ENCODE assay signal across 9 mouse cellular contexts in the genomic region with DNA sequence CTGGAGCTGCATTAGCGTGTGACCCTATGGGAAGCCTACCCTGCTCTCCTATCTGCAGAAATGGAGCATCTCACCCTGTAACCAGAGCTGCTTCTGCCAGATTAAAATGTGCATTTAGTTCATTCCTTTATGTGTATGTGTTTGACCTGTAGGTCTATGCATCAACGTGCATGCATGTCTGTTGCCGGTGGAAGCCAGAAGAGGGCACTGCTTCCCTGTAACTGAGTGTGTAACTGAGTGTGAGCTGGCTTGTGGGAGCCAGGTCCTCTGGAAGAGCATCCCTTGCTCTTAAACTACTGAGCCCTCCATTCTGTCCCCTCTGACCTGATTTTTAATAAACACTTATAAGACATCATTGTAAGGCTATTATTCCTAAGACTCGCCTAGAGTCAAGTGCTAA.
A peak's percentile ranks its signal among the peaks of the same experiment; 100 is the strongest.
DNase-seq lines count a peak whose midpoint lies in the region; ATAC-seq and TF ChIP-seq lines count a peak whose summit lies in the region.
"Had no signal": no experiment of that assay in that cellular context is flagged by ENCODE, and none has a peak within 500 bp of the region (broad histone marks: within the 10 kb centered on the region; RNA-seq: fewer than 3 reads in every experiment).

No protein-coding gene starts in this region.

- no peak for TF ChIP-seq CTCF in thymus, adult 2 months (IDR thresholded peaks at IDR 0.05; ENCODE audit: borderline replicate concordance, control insufficient read depth, extremely low read depth, insufficient read depth, low read length, poor library complexity)

- H3K9ac ChIP-seq in heart, embryonic 11.5 days (ENCODE audit: low read depth, low read length) = no peak overlapping the region
- H3K9ac ChIP-seq in forebrain, embryonic 13.5 days = no peak overlapping the region
- H3K9ac ChIP-seq in hindbrain, embryonic 13.5 days = no peak overlapping the region
- H3K9ac ChIP-seq: stomach, embryonic 15.5 days had no signal

- H3K4me3 ChIP-seq in heart, embryonic 11.5 days (ENCODE audit: low read depth, low read length) = no peak overlapping the region
- H3K4me3 ChIP-seq in forebrain, embryonic 13.5 days = no peak overlapping the region
- H3K4me3 ChIP-seq in hindbrain, embryonic 13.5 days = no peak overlapping the region
- H3K4me3 ChIP-seq in thymus, adult 2 months (ENCODE audit: control insufficient read depth, insufficient read depth, low read length) = no peak overlapping the region
- H3K4me3 ChIP-seq: stomach, embryonic 15.5 days had no signal

- H3K4me2 ChIP-seq in heart, embryonic 11.5 days = no peak overlapping the region
- no peak overlapping the region for H3K4me2 ChIP-seq in forebrain, embryonic 13.5 days
- no peak overlapping the region for H3K4me2 ChIP-seq in hindbrain, embryonic 13.5 days
- H3K4me2 ChIP-seq: stomach, embryonic 15.5 days had no signal

- H3K27me3 ChIP-seq in heart, embryonic 11.5 days (ENCODE audit: control insufficient read depth, insufficient read depth, low read length) = no peaks in the 10 kb centered on the region
- H3K27me3 ChIP-seq in forebrain, embryonic 13.5 days = no peaks in the 10 kb centered on the region
- no peaks in the 10 kb centered on the region for H3K27me3 ChIP-seq in hindbrain, embryonic 13.5 days
- no peaks in the 10 kb centered on the region for H3K27me3 ChIP-seq in thymus, adult 2 months (ENCODE audit: control insufficient read depth, insufficient read depth, low read length)
- H3K27me3 ChIP-seq: stomach, embryonic 15.5 days had no signal

- DNase-seq in heart, adult 11 months = peak; percentile 86
- peak; percentile 14 for DNase-seq in c-Kit-positive CD71-negative TER-119-negative erythroid progenitor cells, embryonic 14.5 days (ENCODE audit: low read depth)
- DNase-seq in left cerebral cortex, adult 11 months (ENCODE audit: low spot score) = peak; percentile 55
- peak; percentile 37 for DNase-seq in thymus, adult 2 months

- H3K4me1 ChIP-seq in heart, embryonic 11.5 days (ENCODE audit: control insufficient read depth, insufficient read depth, low read length) = 0 out of 2 replicates have a peak, but pooled peaks cover 5% of the 10 kb centered on the region
- peaks cover 4% of the 10 kb centered on the region; the same call in 1 of the 2 replicates for H3K4me1 ChIP-seq in forebrain, embryonic 13.5 days
- H3K4me1 ChIP-seq in hindbrain, embryonic 13.5 days (replicated peaks) = peaks cover 4% of the 10 kb centered on the region
- no peaks in the 10 kb centered on the region for H3K4me1 ChIP-seq in thymus, adult 2 months (replicated peaks; ENCODE audit: control insufficient read depth, insufficient read depth, low read length)
- H3K4me1 ChIP-seq: stomach, embryonic 15.5 days had no signal

- no peak overlapping the region for H3K27ac ChIP-seq in heart, embryonic 11.5 days (ENCODE audit: low read depth, low read length)
- H3K27ac ChIP-seq in forebrain, embryonic 13.5 days = no peak overlapping the region
- no peak overlapping the region for H3K27ac ChIP-seq in hindbrain, embryonic 13.5 days
- H3K27ac ChIP-seq in thymus, adult 2 months (ENCODE audit: control insufficient read depth, insufficient read depth, low read length) = no peak overlapping the region
- H3K27ac ChIP-seq: stomach, embryonic 15.5 days had no signal

- no peak; the same call in 1 of the 2 replicates for ATAC-seq in heart, embryonic 11.5 days (replicated peaks; ENCODE audit: insufficient number of reproducible peaks, low FRiP score, low TSS enrichment)
- peak; percentile 91 for ATAC-seq in forebrain, embryonic 13.5 days
- ATAC-seq in hindbrain, embryonic 13.5 days (ENCODE audit: low FRiP score) = 0 out of 2 replicates have a peak, but pooled peaks have one; percentile 65
- ATAC-seq in megakaryocyte progenitor cell, adult 5-6 weeks (replicated peaks; ENCODE audit: poor library complexity) = peak; percentile 88

- WGBS in heart, embryonic 11.5 days (ENCODE audit: insufficient replicate concordance) = 47% methylated on average over 4 of the region's 4 CpGs
- WGBS in forebrain, embryonic 13.5 days = 62% methylated on average over 4 of the region's 4 CpGs
- 63% methylated on average over 4 of the region's 4 CpGs for WGBS in hindbrain, embryonic 13.5 days
- 50% methylated on average over 4 of the region's 4 CpGs for whole genome bisulfite sequencing in thymus, adult 2 months

- TF ChIP-seq POLR2A in thymus, adult 2 months (IDR thresholded peaks at IDR 0.05; ENCODE audit: control insufficient read depth, extremely low read depth, insufficient read depth, low read length, poor library complexity) = no peak

- H3K36me3 ChIP-seq in heart, embryonic 11.5 days (ENCODE audit: control insufficient read depth, insufficient read depth, low read length) = no peaks in the 10 kb centered on the region
- no peaks in the 10 kb centered on the region for H3K36me3 ChIP-seq in forebrain, embryonic 13.5 days (ENCODE audit: poor library complexity, severe bottlenecking)
- H3K36me3 ChIP-seq in hindbrain, embryonic 13.5 days = no peaks in the 10 kb centered on the region
- no peaks in the 10 kb centered on the region for H3K36me3 ChIP-seq in thymus, adult 2 months (ENCODE audit: control insufficient read depth, insufficient read depth, low read length)
- H3K36me3 ChIP-seq: stomach, embryonic 15.5 days had no signal

- no peaks in the 10 kb centered on the region for H3K9me3 ChIP-seq in heart, embryonic 11.5 days (replicated peaks; ENCODE audit: control insufficient read depth, low read length)
- H3K9me3 ChIP-seq in forebrain, embryonic 13.5 days (replicated peaks) = no peaks in the 10 kb centered on the region
- no peaks in the 10 kb centered on the region for H3K9me3 ChIP-seq in hindbrain, embryonic 13.5 days
- H3K9me3 ChIP-seq: stomach, embryonic 15.5 days had no signal

Comparison
In these comparisons a context has a peak if more than half of its experiments do, and no peak if none do; other contexts are left out.
1. DNase-seq: peak in every context shown above with its lines; median percentile 86 in heart, adult 11 months; 55 in left cerebral cortex, adult 11 months; 37 in thymus, adult 2 months; 14 in c-Kit-positive CD71-negative TER-119-negative erythroid progenitor cells, embryonic 14.5 days.